Mouse (Mus musculus) liver, postnatal 0 days (tissue): Measurements from ENCODE around the gene Vmn2r98. TPM values are rescaled to one million over a fixed set of nuclear protein-coding genes. Genes with fewer than 3 reads are reported as not detected.
"Not testable (repeated sequence)": the region's sequence is repeated elsewhere in the genome, so short reads cannot be mapped to it uniquely, and the experiment has no call there.

Experiments
- ATAC-seq: fragments of 200-750 bp; cut with Nextera tagmentation; 2 replicates; pipeline ENCODE4 v1.8.0; 2017; ENCODE audit warnings: mild to moderate bottlenecking, moderate library complexity
- DNase-seq: peaks from one replicate; pipeline ENCODE4 v3.0.0-alpha.2; 2016
- H3K27ac ChIP-seq: fragments of 300-500 bp; sonication (generic); 2 replicates; pipeline ENCODE4 v1.5.1; 2014; ENCODE audit warnings: antibody characterized with exemption, moderate library complexity, mild to moderate bottlenecking, low read depth
- H3K27me3 ChIP-seq: fragments of 300-500 bp; sonication (generic); 2 replicates; pipeline ENCODE4 v1.6.1; 2014; ENCODE audit warnings: low read length, control low read depth, mixed read lengths; ENCODE audit not compliant: insufficient read depth
- H3K36me3 ChIP-seq: fragments of 300-500 bp; sonication (generic); replicated peaks from 2 replicates; pipeline ENCODE4 v1.6.1; 2014; ENCODE audit warnings: mild to moderate bottlenecking, control low read depth, low read length, moderate library complexity, mixed read lengths; ENCODE audit not compliant: insufficient read depth
- H3K4me1 ChIP-seq: fragments of 300-500 bp; sonication (generic); 2 replicates; pipeline ENCODE4 v1.6.1; 2014; ENCODE audit warnings: antibody characterized with exemption, mild to moderate bottlenecking, control low read depth; ENCODE audit not compliant: insufficient read depth
- H3K4me2 ChIP-seq: fragments of 300-500 bp; sonication (generic); 2 replicates; pipeline ENCODE4 v1.6.1; 2014; ENCODE audit warnings: low read depth, mild to moderate bottlenecking, low read length, moderate library complexity, mixed read lengths
- H3K4me3 ChIP-seq: fragments of 300-500 bp; sonication (generic); 2 replicates; pipeline ENCODE4 v1.5.1; 2014; ENCODE audit warnings: low read depth, low read length
- H3K9ac ChIP-seq: fragments of 300-500 bp; sonication (generic); replicated peaks from 2 replicates; pipeline ENCODE4 v1.6.1; 2014; ENCODE audit warnings: mild to moderate bottlenecking, moderate library complexity
- H3K9me3 ChIP-seq: fragments of 300-500 bp; sonication (generic); 2 replicates; pipeline ENCODE4 v1.6.1; 2016; ENCODE audit warnings: mild to moderate bottlenecking, control low read depth, low read length, mixed read lengths
- CTCF ChIP-seq: sonication (generic); IDR thresholded peaks from 2 replicates; pipeline ENCODE4 v1.5.1; 2016; ENCODE audit warnings: antibody characterized with exemption, low read depth
- EP300 ChIP-seq: IDR thresholded peaks from 2 replicates; pipeline ENCODE4 v1.6.1; 2016; ENCODE audit warnings: antibody characterized with exemption, low read depth, mild to moderate bottlenecking
- WGBS: fragments of 180-500 bp; shearing (Covaris S2); extraction: QIAGEN DNeasy Blood & Tissue Kit; methylation state at CpG from one replicate; pipeline ENCODE4 v1.1.7; 2014; ENCODE audit not compliant: insufficient replicate concordance; 5-methylcytosine and 5-hydroxymethylcytosine counted together
- polyA plus RNA-seq: library from polyadenylated mRNA; unstranded; fragments of >200 nt; fragmentation: Nextera tagmentation; extraction: Ambion mirVana; gene quantifications from 2 replicates; pipeline ENCODE4 v1.2.1, GENCODE M21; 2015

The Vmn2r98 gene
- not detected in 2 replicates for polyA plus RNA-seq

GRCm38 (mm10) chr17:19053160-19053559 lies at the start of gene Vmn2r98:
Gene Vmn2r98 (plus strand): TSS chr17:19053460.
- ATAC-seq, H3K9ac ChIP-seq, H3K36me3 ChIP-seq, H3K4me3 ChIP-seq, H3K27ac ChIP-seq, H3K4me2 ChIP-seq, H3K9me3 ChIP-seq, H3K27me3 ChIP-seq, H3K4me1 ChIP-seq, DNase-seq: not testable (repeated sequence)

DNA sequence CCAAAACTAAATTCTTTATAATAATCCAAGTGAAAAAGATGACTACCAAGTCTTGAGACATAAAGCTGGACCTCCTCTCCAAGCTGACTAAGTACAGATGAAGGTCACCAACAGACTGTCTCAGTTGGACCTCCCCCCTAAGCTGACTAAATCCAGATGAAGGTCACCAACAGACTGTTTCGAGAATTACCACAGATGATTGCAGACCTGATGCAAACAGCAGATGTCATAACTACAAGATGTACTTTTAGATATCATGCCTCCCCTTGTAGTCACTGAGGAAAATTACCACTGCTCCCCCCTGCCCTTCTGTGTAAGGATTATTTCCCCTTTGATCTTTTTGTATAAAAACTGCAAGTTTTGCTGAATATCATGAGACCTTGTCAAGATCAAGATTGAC lies 21.8 kb upstream of the Vmn2r98 start:
- ATAC-seq, H3K9me3 ChIP-seq, H3K9ac ChIP-seq, H3K27me3 ChIP-seq, H3K4me2 ChIP-seq, DNase-seq, H3K36me3 ChIP-seq, H3K27ac ChIP-seq, H3K4me3 ChIP-seq, H3K4me1 ChIP-seq: not testable (repeated sequence)
- 46% methylated on average over 1 of the region's 1 CpGs for WGBS

- TF ChIP-seq CTCF (no peak), EP300 (no peak)
- no peaks in the 10 kb centered on the region for H3K27me3 ChIP-seq
- no peak overlapping the region for H3K4me2 ChIP-seq
- DNase-seq (no peak), ATAC-seq (no peak)
- WGBS = 54% methylated on average over 2 of the region's 2 CpGs
- no peaks in the 10 kb centered on the region for H3K36me3 ChIP-seq
- H3K9ac ChIP-seq = no peak overlapping the region
- H3K4me3 ChIP-seq = no peak overlapping the region
- no peaks in the 10 kb centered on the region for H3K9me3 ChIP-seq
- no peaks in the 10 kb centered on the region for H3K4me1 ChIP-seq
- no peak overlapping the region for H3K27ac ChIP-seq
Measured at GRCm38 (mm10) chr17:19031962-19032361, 21.3 kb upstream of the Vmn2r98 start.

DNA sequence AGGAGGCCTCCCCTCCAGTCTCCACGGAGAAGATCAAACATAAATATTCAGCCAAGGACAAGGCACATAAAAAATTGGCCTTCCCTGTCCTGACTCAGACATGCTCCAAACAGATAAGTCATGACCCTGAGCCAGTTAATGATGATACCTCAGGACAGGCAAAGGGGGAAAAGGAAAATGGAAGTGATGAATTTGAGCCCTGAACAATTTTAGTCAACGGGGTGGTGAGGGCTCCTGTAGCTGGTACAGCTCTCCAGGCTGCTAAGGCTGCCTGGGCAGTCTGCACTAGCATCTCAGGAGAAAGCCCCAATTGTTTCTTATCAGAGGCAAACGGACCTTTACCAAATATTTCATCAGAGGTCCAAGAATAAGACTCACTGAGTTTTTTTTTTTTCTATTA lies 20.5 kb upstream of the Vmn2r98 start:
- Histone ChIP-seq H3K4me3 (no peak overlapping the region), H3K27me3 (no peaks in the 10 kb centered on the region), H3K4me1 (no peaks in the 10 kb centered on the region), H3K4me2 (no peak overlapping the region), H3K9me3 (no peaks in the 10 kb centered on the region), H3K9ac (no peak overlapping the region), H3K27ac (no peak overlapping the region), H3K36me3 (no peaks in the 10 kb centered on the region)
- 60% methylated on average over 3 of the region's 3 CpGs for WGBS
- TF ChIP-seq CTCF = no peak
- no peak for TF ChIP-seq EP300
- ATAC-seq = no peak
- DNase-seq = no peak

Other genes starting within 250 kb of the Vmn2r98 start
- gene Vmn2r97, start 139.2 kb upstream of the Vmn2r98 start, polyA plus RNA-seq = not detected in 2 replicates